Mouse (Mus musculus): ENCODE measurements around the gene Erp27. TPM values are rescaled to one million over a fixed set of nuclear protein-coding genes. Genes with fewer than 3 reads are reported as not detected.
"Not testable (repeated sequence)": the region's sequence is repeated elsewhere in the genome, so short reads cannot be mapped to it uniquely, and the experiment has no call there.

The Erp27 gene
- polyA plus RNA-seq, 2 experiments, result 0.52 to 0.69 TPM

DNA sequence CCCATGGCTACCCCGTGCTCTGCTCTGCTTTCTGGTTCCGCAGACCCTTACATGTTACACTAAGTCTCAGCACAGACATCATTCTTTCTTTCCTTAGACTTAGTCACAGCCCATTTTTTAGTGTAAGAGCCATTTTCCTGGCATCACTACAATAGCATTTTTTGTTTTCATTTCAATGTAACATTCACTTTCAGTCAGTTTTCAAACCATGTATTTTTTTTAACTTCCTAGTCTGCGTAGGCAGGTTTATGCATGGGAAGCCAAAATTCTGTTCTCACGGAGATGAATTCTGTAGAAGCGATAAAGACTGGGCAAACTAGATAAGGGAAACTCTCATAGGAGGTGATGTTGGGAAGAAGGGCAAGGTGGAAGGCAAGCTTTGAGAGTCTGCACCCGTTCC is 32.4 kb downstream of the Erp27 start:
- Histone ChIP-seq H3K36me3 (ENCODE audit: control insufficient read depth, insufficient read depth, low read length) (no peaks in the 10 kb centered on the region), H3K4me3 (replicated peaks; ENCODE audit: low read length) (no peak overlapping the region), H3K27me3 (ENCODE audit: control insufficient read depth, insufficient read depth, low read length) (no peaks in the 10 kb centered on the region), H3K27ac (replicated peaks; ENCODE audit: low read depth, low read length) (no peak overlapping the region), H3K4me1 (ENCODE audit: control insufficient read depth, insufficient read depth, low read length) (peaks cover 13% of the 10 kb centered on the region), H3K9ac (ENCODE audit: low read depth, low read length, severe bottlenecking) (no peak overlapping the region), H3K9me3 (ENCODE audit: control insufficient read depth, low read length) (no peaks in the 10 kb centered on the region), H3K4me2 (replicated peaks; ENCODE audit: low read depth, low read length, severe bottlenecking) (no peak overlapping the region)
- no peak for ATAC-seq (ENCODE audit: low FRiP score, low read depth)
- WGBS, result 90% methylated on average over 6 of the region's 6 CpGs
- no peak for DNase-seq (ENCODE audit: low spot score)
- TF ChIP-seq POLR2A (IDR thresholded peaks at IDR 0.05; ENCODE audit: borderline replicate concordance, extremely low read depth, insufficient read depth, insufficient read length), result no peak

DNA sequence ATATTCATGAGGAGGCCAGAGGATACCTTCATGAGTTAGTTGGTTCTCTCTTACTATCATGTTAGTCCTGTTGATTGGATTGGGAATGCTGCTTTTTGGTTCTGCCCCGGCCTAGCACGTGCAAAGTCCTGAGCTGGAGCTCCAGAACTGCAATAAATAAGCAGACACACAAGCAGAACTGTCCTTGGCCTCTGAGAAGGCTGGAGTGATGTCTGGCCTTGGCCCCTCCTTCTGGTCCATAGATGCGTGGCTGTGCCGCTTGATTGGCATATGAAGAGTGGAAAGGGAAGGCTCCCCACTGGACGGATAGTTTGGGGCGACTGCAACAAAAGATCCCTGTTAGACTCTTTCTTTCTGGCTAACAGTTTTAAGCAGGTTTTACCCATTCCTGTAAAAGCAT is 32.9 kb downstream of the Erp27 start:
- no peak for DNase-seq (ENCODE audit: low spot score)
- Histone ChIP-seq H3K27me3 (ENCODE audit: control insufficient read depth, insufficient read depth, low read length) (no peaks in the 10 kb centered on the region), H3K27ac (replicated peaks; ENCODE audit: low read depth, low read length) (no peak overlapping the region), H3K4me3 (replicated peaks; ENCODE audit: low read length) (no peak overlapping the region), H3K36me3 (ENCODE audit: control insufficient read depth, insufficient read depth, low read length) (no peaks in the 10 kb centered on the region), H3K9me3 (ENCODE audit: control insufficient read depth, low read length) (no peaks in the 10 kb centered on the region), H3K4me2 (replicated peaks; ENCODE audit: low read depth, low read length, severe bottlenecking) (no peak overlapping the region), H3K9ac (ENCODE audit: low read depth, low read length, severe bottlenecking) (no peak overlapping the region), H3K4me1 (ENCODE audit: control insufficient read depth, insufficient read depth, low read length) (peaks cover 8% of the 10 kb centered on the region)
- 89% methylated on average over 6 of the region's 6 CpGs for WGBS
- ATAC-seq (ENCODE audit: low FRiP score, low read depth), result no peak
- TF ChIP-seq POLR2A (IDR thresholded peaks at IDR 0.05; ENCODE audit: borderline replicate concordance, extremely low read depth, insufficient read depth, insufficient read length), result no peak

DNA sequence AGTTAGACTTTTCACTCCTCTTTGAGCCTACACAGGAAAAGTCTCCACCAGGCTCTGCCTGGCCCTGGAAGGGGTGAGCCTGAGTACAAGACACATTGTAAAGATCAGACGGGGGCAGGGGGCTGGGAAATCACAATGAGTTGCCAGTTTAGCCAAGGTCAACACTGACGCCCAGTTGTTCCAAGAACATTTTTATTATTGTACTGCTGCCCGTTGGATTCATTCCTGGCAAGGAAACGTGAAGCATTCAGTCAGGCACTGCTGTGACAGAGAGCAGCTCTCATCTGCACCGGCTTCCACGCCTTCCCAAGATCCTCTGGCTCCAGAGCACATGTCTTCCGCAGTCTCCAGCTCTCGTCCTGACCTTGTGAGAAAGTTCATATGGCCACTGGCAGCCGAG is 34.1 kb downstream of the Erp27 start:
- H3K36me3 ChIP-seq (ENCODE audit: control insufficient read depth, insufficient read depth, low read length), result no peaks in the 10 kb centered on the region
- no peak overlapping the region for H3K9ac ChIP-seq (ENCODE audit: low read depth, low read length, severe bottlenecking)
- no peak overlapping the region for H3K4me2 ChIP-seq (replicated peaks; ENCODE audit: low read depth, low read length, severe bottlenecking)
- H3K27me3 ChIP-seq (ENCODE audit: control insufficient read depth, insufficient read depth, low read length), result no peaks in the 10 kb centered on the region
- H3K9me3 ChIP-seq (ENCODE audit: control insufficient read depth, low read length), result no peaks in the 10 kb centered on the region
- WGBS, result 54% methylated on average over 9 of the region's 9 CpGs
- TF ChIP-seq POLR2A (IDR thresholded peaks at IDR 0.05; ENCODE audit: borderline replicate concordance, extremely low read depth, insufficient read depth, insufficient read length), result no peak
- H3K4me3 ChIP-seq (replicated peaks; ENCODE audit: low read length), result no peak overlapping the region
- no peaks in the 10 kb centered on the region; the same call in 1 of the 2 replicates for H3K4me1 ChIP-seq (ENCODE audit: control insufficient read depth, insufficient read depth, low read length)
- no peak overlapping the region for H3K27ac ChIP-seq (replicated peaks; ENCODE audit: low read depth, low read length)
- DNase-seq (ENCODE audit: low spot score), result no peak
- no peak for ATAC-seq (ENCODE audit: low FRiP score, low read depth)

DNA sequence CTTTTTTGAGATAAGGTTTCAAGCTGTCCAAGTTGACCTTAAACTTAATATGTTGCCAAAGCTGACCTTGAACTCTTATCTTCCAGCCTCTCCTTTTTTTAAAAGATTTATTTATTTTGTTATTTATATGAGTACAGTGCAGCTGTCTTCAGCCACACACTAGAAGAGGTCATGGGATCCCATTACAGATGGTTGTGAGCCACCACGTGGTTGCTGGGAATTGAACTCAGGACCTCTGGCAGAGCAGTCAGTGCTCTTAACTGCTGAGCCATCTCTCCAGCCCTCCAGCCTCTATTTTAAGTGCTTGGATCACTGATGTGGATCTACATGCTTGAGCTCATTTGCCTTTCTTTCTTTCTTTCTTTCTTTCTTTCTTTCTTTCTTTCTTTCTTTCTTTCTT is 37.2 kb downstream of the Erp27 start:
- not testable (repeated sequence) for DNase-seq (ENCODE audit: low spot score); H3K9me3 ChIP-seq (ENCODE audit: control insufficient read depth, low read length); H3K4me1 ChIP-seq (ENCODE audit: control insufficient read depth, insufficient read depth, low read length); H3K27me3 ChIP-seq (ENCODE audit: control insufficient read depth, insufficient read depth, low read length); H3K4me2 ChIP-seq (replicated peaks; ENCODE audit: low read depth, low read length, severe bottlenecking); H3K9ac ChIP-seq (ENCODE audit: low read depth, low read length, severe bottlenecking); H3K36me3 ChIP-seq (ENCODE audit: control insufficient read depth, insufficient read depth, low read length); H3K27ac ChIP-seq (replicated peaks; ENCODE audit: low read depth, low read length); ATAC-seq (ENCODE audit: low FRiP score, low read depth); H3K4me3 ChIP-seq (replicated peaks; ENCODE audit: low read length)
- 36% methylated on average over 1 of the region's 1 CpGs for WGBS

DNA sequence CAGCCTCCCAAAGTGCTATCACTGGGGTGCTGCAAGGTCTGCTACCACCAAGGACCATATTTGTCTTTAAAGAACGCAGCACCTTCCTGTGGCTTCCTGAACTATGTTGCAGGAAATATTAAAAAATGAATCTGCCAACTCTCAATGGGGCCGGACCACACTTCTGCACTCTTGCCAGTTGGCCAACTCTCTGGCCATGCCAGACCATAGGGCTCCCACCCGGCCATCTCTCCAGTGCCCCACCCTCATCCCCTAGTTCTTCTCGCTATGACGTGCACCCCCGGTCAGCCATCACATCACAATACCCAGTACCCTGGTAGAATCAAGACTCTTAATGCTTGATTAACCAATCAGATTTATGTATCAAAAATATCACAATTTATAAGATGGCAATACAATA is 38.0 kb downstream of the Erp27 start:
- Histone ChIP-seq H3K4me3 (replicated peaks; ENCODE audit: low read length) (no peak overlapping the region), H3K9me3 (ENCODE audit: control insufficient read depth, low read length) (no peaks in the 10 kb centered on the region), H3K27me3 (ENCODE audit: control insufficient read depth, insufficient read depth, low read length) (no peaks in the 10 kb centered on the region), H3K36me3 (ENCODE audit: control insufficient read depth, insufficient read depth, low read length) (no peaks in the 10 kb centered on the region), H3K4me1 (ENCODE audit: control insufficient read depth, insufficient read depth, low read length) (peaks cover 5% of the 10 kb centered on the region), H3K4me2 (replicated peaks; ENCODE audit: low read depth, low read length, severe bottlenecking) (no peak overlapping the region), H3K9ac (ENCODE audit: low read depth, low read length, severe bottlenecking) (no peak overlapping the region), H3K27ac (replicated peaks; ENCODE audit: low read depth, low read length) (no peak overlapping the region)
- WGBS, result 94% methylated on average over 6 of the region's 6 CpGs
- TF ChIP-seq POLR2A (IDR thresholded peaks at IDR 0.05; ENCODE audit: borderline replicate concordance, extremely low read depth, insufficient read depth, insufficient read length), result no peak
- no peak for ATAC-seq (ENCODE audit: low FRiP score, low read depth)
- DNase-seq (ENCODE audit: low spot score), result no peak

DNA sequence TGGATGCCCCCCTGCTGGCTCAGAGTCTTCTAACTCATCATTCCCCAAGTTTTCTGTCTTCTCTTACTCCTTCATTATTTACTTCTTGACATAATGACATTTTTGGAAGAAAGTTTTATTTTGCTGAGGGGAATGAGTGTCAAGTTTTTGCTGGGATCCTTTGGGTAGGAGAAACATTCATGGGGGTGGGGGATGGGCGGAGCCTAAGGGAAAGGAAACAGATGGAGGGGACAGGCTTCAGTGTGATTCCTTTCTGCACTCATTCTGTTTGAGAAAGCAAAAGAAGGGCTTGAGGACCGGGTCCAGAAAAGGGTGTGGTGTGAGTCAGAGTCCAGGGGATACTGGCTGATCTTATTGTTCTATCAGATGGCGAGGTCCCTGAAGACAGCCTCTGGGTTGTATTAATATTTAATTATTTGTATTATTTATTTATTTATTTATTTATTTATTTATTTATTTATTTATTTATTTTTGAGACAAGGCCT is 38.5 kb downstream of the Erp27 start:
- ATAC-seq (ENCODE audit: low FRiP score, low read depth), result peak; percentile 26; the same call in 1 of the 2 replicates
- H3K27ac ChIP-seq (replicated peaks; ENCODE audit: low read depth, low read length), result no peak overlapping the region
- WGBS, result 88% methylated on average over 3 of the region's 3 CpGs

More for the DNA sequence above, 38.5 kb downstream of the Erp27 start:
- H3K4me1 ChIP-seq (ENCODE audit: control insufficient read depth, insufficient read depth, low read length), result peaks cover 5% of the 10 kb centered on the region
- TF ChIP-seq POLR2A (IDR thresholded peaks at IDR 0.05; ENCODE audit: borderline replicate concordance, extremely low read depth, insufficient read depth, insufficient read length), result no peak
- no peak overlapping the region for H3K4me2 ChIP-seq (replicated peaks; ENCODE audit: low read depth, low read length, severe bottlenecking)
- H3K36me3 ChIP-seq (ENCODE audit: control insufficient read depth, insufficient read depth, low read length), result no peaks in the 10 kb centered on the region
- no peak overlapping the region for H3K9ac ChIP-seq (ENCODE audit: low read depth, low read length, severe bottlenecking)
- H3K27me3 ChIP-seq (ENCODE audit: control insufficient read depth, insufficient read depth, low read length), result no peaks in the 10 kb centered on the region
- DNase-seq (ENCODE audit: low spot score), result no peak
- no peak overlapping the region for H3K4me3 ChIP-seq (replicated peaks; ENCODE audit: low read length)
- no peaks in the 10 kb centered on the region for H3K9me3 ChIP-seq (ENCODE audit: control insufficient read depth, low read length)

All from limb, embryonic 14.5 days (tissue).